Mouse (Mus musculus) lung, adult 2 months (tissue): ENCODE results near the gene Cltb. TPM values are rescaled to one million over a fixed set of nuclear protein-coding genes. Genes with fewer than 3 reads are reported as not detected.

Experiments used
- DNase-seq: peaks from one replicate; pipeline ENCODE4 v3.0.0; 2022
- H3K4me1 ChIP-seq: fragments of 200-500 bp; 2 replicates; pipeline ENCODE4 v1.6.1; 2011; ENCODE audit warnings: low read length; ENCODE audit not compliant: control insufficient read depth, insufficient read depth
- H3K4me3 ChIP-seq: fragments of 200-500 bp; replicated peaks from 2 replicates; pipeline ENCODE3; 2011; ENCODE audit warnings: low read depth, mild to moderate bottlenecking, control low read depth, low read length; ENCODE audit errors: extremely low read depth
- CTCF ChIP-seq: fragments of 200-500 bp; IDR thresholded peaks from 2 replicates; pipeline ENCODE4 v1.5.1; 2011; ENCODE audit warnings: mild to moderate bottlenecking, low read length, control low read depth; ENCODE audit not compliant: insufficient read depth
- POLR2A ChIP-seq: fragments of 200-500 bp; IDR thresholded peaks from 2 replicates; pipeline ENCODE4 v1.6.1; 2011; ENCODE audit warnings: low read depth, mild to moderate bottlenecking, control low read depth, low read length, borderline replicate concordance; ENCODE audit errors: extremely low read depth
- WGBS: fragments of 180-500 bp; shearing (Covaris S2); methylation state at CpG from one replicate; pipeline ENCODE4 v1.1.7; 2018; 5-methylcytosine and 5-hydroxymethylcytosine counted together
- polyA plus RNA-seq: library from polyadenylated mRNA; depleted of rRNA; stranded (reverse); fragments of >200 nt; gene quantifications from 2 replicates; pipeline ENCODE4 v1.2.3, GENCODE M21; 2012; rRNA removed

Cltb gene
- 96.4 and 109 TPM in 2 replicates for polyA plus RNA-seq

DNA sequence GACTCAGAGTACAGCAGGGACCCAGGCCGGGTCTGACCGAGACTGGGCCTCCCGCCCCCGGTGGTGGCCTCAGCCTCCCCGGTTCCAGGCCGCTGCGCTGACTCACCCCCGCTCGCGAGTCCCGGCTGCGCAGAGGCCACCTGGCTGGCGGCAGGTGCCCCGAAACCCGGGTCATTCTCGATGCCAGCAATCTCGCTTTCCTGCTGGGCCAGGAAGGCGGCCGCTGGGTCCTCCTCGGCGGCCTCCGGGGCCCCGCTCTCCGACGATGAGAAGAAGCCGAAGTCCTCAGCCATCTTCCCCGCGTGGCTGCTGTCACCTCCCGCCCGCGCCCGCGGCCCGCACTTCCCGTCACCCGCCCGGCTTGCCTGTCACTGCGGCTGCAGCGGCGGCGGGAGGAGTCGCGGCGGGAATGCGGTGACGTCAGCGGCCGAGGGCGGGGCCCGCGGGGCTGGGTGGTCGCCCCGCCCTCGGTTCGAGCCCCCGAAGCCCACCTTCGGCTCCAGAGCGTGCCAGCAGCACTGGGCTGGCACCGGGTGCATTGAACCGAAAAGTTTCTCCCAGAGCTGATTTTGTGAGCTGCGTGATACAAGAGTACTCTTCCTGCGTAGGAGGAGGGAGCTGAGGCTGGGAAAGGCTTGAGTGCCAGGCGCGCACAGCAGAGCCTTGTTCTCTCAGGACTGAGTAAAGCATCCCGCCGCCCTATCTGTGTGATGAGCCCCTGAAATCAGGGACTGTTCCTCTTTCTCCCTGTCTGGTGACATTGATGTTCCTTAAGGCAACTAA, at the start of gene Cltb:
Gene Cltb, minus strand, starts transcription at position 373 of the 783 bp plus-strand sequence.
- TF ChIP-seq CTCF (no peak), POLR2A (peak; percentile 65; the same call in 1 of the 2 replicates)
- WGBS = under 1% methylated on average over 66 of the region's 66 CpGs
- peak; percentile 94 for DNase-seq

DNA sequence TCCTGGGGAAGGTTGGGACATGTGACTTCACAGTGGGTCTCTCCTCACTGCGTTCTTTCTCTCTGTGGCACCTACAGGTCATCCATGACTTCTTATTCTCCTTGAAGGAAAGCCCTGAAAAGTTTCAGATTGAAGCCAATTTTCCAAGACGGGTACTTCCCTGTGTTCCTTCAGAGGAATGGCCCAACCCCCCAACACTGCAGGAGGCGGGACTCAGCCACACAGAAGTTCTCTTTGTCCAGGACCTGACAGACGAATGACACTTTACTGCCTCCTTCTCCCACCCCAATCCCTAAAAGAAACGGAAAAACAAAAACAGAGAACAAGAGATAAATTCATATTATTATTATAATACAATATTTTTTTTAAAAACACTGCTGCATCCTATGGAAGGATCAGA, 49.7 kb upstream of the Cltb start:
- Histone ChIP-seq H3K4me1 (no peaks in the 10 kb centered on the region), H3K4me3 (no peak overlapping the region)
- WGBS = 65% methylated on average over 5 of the region's 5 CpGs
- DNase-seq = no peak
- no peak for TF ChIP-seq POLR2A
- TF ChIP-seq CTCF = no peak

More for the DNA sequence above, at the start of gene Cltb:
- Histone ChIP-seq H3K4me1 (peaks cover 5% of the 10 kb centered on the region; the same call in 1 of the 2 replicates), H3K4me3 (peak within 1 kb of the TSS; percentile 70)

DNA sequence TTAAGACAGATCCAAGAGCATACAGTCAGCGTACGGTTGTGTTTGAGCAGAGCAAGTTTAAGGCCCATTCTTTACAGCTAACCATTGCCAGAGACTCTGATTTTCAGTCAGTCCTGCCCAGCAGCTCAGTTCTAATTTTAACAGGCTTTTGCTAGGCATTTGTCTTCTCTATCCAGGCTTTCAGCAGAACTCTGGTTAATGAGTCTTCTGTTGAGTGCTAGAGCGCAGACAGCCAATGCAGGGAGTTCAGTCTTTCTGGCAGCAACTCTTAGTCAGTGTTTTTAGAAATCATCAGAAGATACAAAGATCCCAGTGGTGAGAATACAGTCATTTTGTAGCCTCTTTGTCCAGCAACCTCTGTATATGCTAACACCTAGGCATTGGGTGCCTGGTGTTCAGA, 39.3 kb upstream of the Cltb start:
- Histone ChIP-seq H3K4me1 (no peaks in the 10 kb centered on the region), H3K4me3 (no peak overlapping the region)
- DNase-seq = no peak
- WGBS = 97% methylated on average over 3 of the region's 3 CpGs
- TF ChIP-seq POLR2A (no peak), CTCF (no peak)

DNA sequence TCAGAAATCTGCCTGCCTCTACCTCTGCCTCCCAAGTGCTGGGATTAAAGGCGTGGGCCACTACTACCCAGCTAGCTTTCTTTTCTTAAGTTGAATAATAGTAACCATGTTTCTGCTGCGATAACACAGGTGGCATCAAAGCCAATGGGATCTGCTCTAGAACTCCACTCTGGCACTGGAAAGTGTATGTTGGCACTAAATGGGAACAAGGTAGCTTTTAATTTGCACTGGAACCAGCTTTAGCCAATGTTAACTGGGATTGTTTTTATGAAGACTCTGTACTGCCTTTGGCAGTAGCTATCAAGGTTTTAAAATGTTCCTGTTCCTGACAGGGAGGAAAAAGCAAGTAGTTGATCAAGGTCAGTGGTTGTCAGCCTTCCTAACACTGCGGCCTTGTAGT, 23.9 kb upstream of the Cltb start:
- 92% methylated on average over 3 of the region's 3 CpGs for WGBS
- Histone ChIP-seq H3K4me1 (peaks cover 3% of the 10 kb centered on the region), H3K4me3 (no peak overlapping the region)
- no peak for TF ChIP-seq POLR2A
- TF ChIP-seq CTCF = no peak
- DNase-seq = no peak

DNA sequence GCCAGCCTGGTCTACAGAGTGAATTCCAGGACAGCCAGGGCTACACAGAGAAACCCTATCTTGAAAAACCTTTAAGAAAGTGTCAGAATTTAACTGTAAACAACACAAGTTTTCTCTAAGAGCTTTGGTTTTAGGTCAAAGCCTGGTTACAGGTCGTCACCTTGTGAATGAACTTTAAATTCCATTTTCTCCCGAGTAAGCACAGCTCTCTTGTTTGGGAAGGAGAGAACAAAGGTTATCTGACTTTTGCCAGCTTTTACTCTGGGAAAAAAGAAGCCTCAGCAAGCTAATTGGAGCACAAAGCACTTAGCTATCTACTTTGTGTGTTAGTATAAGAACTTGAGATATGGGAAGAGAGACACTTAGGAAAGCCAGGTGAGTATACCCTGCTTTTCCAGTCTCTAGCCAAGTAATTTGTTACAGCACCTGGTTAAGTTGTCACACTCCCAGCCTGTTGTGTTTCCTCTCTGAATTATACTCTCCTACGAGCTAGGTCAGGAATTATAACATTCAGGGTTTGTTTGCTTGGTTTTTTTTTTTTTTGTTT, 21.7 kb upstream of the Cltb start:
- WGBS = 45% methylated on average over 3 of the region's 3 CpGs

DNA sequence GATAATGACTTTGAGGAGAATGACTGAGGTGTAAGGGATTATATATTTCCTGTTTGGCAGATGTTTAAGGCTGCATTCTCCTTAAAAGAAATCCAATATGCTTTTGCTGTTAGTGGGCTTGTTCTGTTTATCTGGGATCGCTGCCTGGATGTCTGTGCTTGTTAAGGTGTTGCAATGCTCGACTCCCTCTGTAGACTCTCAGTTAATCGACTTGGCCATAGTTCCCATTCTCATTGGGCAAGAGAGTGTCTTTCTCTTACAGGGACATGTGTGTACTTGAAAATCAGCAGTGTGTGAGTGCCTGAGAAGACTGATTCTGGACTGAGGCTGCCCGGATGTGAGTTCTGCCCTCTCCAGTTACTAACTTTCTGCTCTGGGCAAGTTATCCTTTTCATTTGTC, 18.0 kb upstream of the Cltb start:
- H3K4me1 ChIP-seq = peaks cover 10% of the 10 kb centered on the region

More for the DNA sequence above, 21.7 kb upstream of the Cltb start:
- Histone ChIP-seq H3K4me3 (no peak overlapping the region), H3K4me1 (peaks cover 10% of the 10 kb centered on the region)
- DNase-seq = no peak
- TF ChIP-seq CTCF = no peak
- no peak for TF ChIP-seq POLR2A

DNA sequence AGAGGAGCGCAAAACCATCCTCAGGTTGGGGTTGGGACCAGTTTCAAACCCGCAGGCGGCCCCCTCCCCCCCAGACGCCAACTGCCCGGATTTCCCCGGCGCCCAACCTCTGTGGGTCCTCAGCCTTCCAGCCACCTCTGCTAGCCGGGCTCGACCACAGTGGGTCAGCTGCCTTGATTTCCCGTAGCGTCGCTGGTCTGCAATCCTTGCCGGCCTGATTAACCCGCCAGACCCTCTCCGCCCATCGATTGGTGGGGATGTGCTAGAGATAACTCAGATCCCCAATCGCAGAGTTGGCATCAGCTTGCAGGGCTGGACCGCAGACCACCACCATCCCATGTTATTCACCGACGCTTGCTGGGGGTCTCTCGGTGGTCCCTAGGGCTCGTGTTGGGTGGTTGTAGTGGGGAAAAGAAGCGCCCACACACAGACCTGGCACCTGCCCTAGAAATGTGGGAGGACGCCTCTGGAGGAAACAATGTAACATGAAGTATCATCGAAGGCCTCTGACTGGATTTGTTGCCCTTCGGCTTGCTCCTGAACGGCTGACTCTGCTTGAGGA, 10.9 kb upstream of the Cltb start:
- DNase-seq = no peak
- TF ChIP-seq POLR2A = no peak
- no peak for TF ChIP-seq CTCF
- WGBS = 1% methylated on average over 27 of the region's 27 CpGs
- peak overlapping the region; percentile 98 for H3K4me3 ChIP-seq
- H3K4me1 ChIP-seq = peaks cover 5% of the 10 kb centered on the region

More for the DNA sequence above, 18.0 kb upstream of the Cltb start:
- peak; percentile 27 for DNase-seq
- H3K4me3 ChIP-seq = no peak overlapping the region
- TF ChIP-seq CTCF = no peak
- no peak for TF ChIP-seq POLR2A
- 45% methylated on average over 4 of the region's 4 CpGs for WGBS

DNA sequence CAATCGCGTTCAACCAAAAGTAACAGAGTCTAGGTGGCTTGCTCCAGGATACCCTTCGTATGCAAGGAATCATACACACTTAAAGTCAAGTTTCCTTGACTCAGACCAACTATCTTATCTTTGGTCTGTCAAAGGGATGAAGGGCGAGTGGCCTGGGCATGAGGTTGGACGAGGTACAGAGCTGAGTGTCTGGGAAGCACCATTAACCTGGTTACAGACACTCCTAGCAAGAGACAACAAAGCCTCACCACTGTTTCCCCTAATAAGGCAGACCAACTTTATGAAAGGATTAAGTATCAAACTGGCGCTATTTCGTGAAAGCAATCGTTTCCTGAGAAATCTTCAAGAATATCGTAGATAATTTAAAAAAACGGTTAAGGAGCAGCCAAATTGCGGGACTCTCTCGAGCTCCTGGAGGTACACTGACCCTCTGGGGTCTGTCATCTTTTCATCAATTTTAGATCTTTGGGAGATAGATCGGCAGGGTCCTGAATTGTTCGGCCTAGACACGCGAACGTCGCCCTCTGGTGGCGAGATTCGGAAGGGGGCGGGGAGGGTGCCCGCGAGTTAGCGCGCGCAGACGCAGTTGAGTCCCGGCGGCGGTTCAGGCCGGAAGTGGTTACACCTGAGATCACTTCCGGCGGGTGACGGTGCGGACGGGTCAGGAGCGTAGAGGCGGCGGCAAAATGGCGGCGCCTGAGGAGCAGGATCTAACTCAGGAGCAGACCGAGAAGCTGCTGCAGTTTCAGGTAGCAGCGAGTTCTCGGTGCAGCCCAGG, 10.2 kb upstream of the Cltb start, which contains the start of gene Faf2:
Gene Faf2, plus strand, starts transcription at position 630 of the 778 bp plus-strand sequence.
- DNase-seq = peak; percentile 98
- Histone ChIP-seq H3K4me3 (peak within 1 kb of the TSS; percentile 98), H3K4me1 (peaks cover 5% of the 10 kb centered on the region)
- TF ChIP-seq POLR2A (peak; percentile 87; the same call in 1 of the 2 replicates), CTCF (peak; percentile 67)
- 10% methylated on average over 44 of the region's 44 CpGs for WGBS

DNA sequence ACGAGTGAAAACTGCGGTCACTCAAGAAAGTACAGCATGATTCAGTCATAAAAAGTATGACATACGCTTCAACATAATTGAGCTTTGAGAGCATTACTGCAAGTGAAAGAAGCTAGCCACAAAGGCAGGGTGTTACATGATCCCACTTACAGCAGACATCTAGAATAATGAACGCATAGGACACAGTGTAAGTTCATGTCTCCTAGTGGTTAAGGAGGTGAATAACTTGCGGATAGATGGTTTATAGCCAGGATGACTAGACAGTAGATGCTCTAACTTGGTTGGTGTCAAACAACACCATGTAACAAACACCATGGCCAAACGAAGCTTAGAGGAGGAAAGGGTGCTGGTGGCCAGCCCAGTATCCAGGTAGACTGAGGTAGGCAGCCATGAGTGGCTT, 5.9 kb upstream of the Cltb start:
- Histone ChIP-seq H3K4me3 (no peak overlapping the region), H3K4me1 (no peaks in the 10 kb centered on the region)
- DNase-seq = no peak
- 63% methylated on average over 6 of the region's 6 CpGs for WGBS
- no peak for TF ChIP-seq CTCF
- TF ChIP-seq POLR2A = no peak
